Mouse (Mus musculus): ENCODE data around the gene Mtfr2.

DNA sequence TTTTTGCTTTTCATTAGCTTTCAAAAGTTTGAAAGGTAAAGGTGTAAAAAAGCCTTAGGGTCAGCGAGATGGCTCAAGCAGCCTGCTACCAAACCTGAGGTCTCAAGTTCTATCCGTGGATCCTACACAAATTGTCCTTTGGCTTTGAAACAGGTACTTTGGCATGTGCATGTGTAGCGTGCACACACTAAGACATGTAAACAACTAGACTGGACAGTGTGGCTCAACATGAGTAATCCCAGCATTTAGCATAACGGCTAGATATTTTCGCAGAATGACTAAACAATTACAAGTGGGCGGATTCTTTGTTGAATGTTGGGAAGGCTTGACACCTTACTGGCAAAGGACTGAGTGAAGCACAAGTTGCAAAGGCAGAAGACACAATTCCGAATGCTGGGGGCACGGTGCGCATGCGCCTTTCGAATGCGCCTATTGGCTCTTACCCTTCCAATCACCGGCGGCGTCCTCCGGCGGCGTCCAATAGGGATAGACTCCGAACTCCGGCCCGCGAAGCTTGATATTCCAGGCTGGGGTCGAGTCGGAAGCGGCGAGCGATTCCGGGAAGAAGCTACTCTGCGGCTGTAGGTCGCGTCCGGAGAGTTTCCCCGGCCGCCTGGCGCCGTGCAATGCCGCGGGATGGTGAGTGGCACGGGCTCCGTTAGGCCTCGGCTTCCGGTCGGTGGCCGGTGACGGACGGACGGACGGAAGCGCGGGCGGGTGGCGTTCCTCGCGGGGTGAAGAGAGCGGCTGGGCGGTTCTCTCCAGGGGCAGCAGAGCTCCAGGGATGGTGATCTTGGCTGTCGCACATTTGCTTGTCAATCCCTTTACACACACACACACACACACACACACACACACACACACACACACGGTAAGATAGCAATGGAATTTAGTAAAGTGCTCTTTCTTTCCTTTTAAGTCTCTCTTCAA, at the start of gene Mtfr2:
- TF ChIP-seq CTCF (IDR thresholded peaks at IDR 0.05) (peak; percentile 30), POLR2A (IDR thresholded peaks at IDR 0.05; ENCODE audit: insufficient read depth, low read depth, low read length) (peak; percentile 63; the same call in 1 of the 2 replicates), EP300 (IDR thresholded peaks at IDR 0.05; ENCODE audit: insufficient read depth, low read depth, low read length) (0 out of 2 replicates have a peak, but pooled peaks have one; percentile 37)
